Mouse (Mus musculus) heart, embryonic 12.5 days (tissue): Measurements from ENCODE around the gene Slc38a7. TPM values are rescaled to one million over a fixed set of nuclear protein-coding genes. Genes with fewer than 3 reads are reported as not detected.

ENCODE experiments used
- ATAC-seq: fragments of 200-750 bp; cut with Nextera tagmentation; 2 replicates; pipeline ENCODE4 v1.8.0; 2017; ENCODE audit warnings: moderate TSS enrichment, moderate library complexity; ENCODE audit not compliant: insufficient number of reproducible peaks, low FRiP score
- H3K27ac ChIP-seq: fragments of 300-500 bp; sonication (generic); 2 replicates; pipeline ENCODE4 v1.5.1; 2016; ENCODE audit warnings: mild to moderate bottlenecking, moderate library complexity; ENCODE audit not compliant: poor library complexity, severe bottlenecking
- H3K27me3 ChIP-seq: fragments of 300-500 bp; sonication (generic); replicated peaks from 2 replicates; pipeline ENCODE4 v1.6.1; 2016; ENCODE audit warnings: mild to moderate bottlenecking, moderate library complexity
- H3K36me3 ChIP-seq: fragments of 300-500 bp; sonication (generic); 2 replicates; pipeline ENCODE4 v1.6.1; 2016; ENCODE audit warnings: mild to moderate bottlenecking, moderate library complexity
- H3K4me1 ChIP-seq: fragments of 300-500 bp; sonication (generic); replicated peaks from 2 replicates; pipeline ENCODE4 v1.6.1; 2016; ENCODE audit warnings: mild to moderate bottlenecking
- H3K4me2 ChIP-seq: fragments of 300-500 bp; sonication (generic); 2 replicates; pipeline ENCODE4 v1.6.1; 2016; ENCODE audit warnings: mild to moderate bottlenecking, moderate library complexity
- H3K4me3 ChIP-seq: fragments of 300-500 bp; sonication (generic); 2 replicates; pipeline ENCODE4 v1.5.1; 2016; ENCODE audit warnings: mild to moderate bottlenecking
- H3K9ac ChIP-seq: fragments of 300-500 bp; sonication (generic); 2 replicates; pipeline ENCODE4 v1.6.1; 2016; ENCODE audit warnings: mild to moderate bottlenecking, moderate library complexity
- H3K9me3 ChIP-seq: fragments of 300-500 bp; sonication (generic); replicated peaks from 2 replicates; pipeline ENCODE4 v1.6.1; 2016; ENCODE audit warnings: mild to moderate bottlenecking, moderate library complexity
- WGBS: fragments of 180-500 bp; shearing (Covaris S2); methylation state at CpG from one replicate; pipeline ENCODE4 v1.1.7; 2016; 5-methylcytosine and 5-hydroxymethylcytosine counted together
- polyA plus RNA-seq: library from polyadenylated mRNA; unstranded; fragments of >200 nt; fragmentation: Nextera tagmentation; extraction: Ambion mirVana; gene quantifications from 2 replicates; pipeline ENCODE4 v1.2.1, GENCODE M21; 2016

Slc38a7 gene
- 12.4 and 13.2 TPM in 2 replicates for polyA plus RNA-seq

- 20% methylated on average over 22 of the region's 22 CpGs for WGBS
- peak within 1 kb of the TSS; percentile 74 for H3K4me2 ChIP-seq
- H3K27ac ChIP-seq: no peak within 1 kb of the TSS
- H3K4me3 ChIP-seq: peak within 1 kb of the TSS; percentile 81
- H3K27me3 ChIP-seq: no peaks in the 10 kb centered on the region
- no peaks in the 10 kb centered on the region for H3K9me3 ChIP-seq
- peak within 1 kb of the TSS; percentile 74 for H3K9ac ChIP-seq
- H3K4me1 ChIP-seq: peaks cover 11% of the 10 kb centered on the region
- ATAC-seq: peak; percentile 94
- peaks cover 2% of the 10 kb centered on the region; the same call in 1 of the 2 replicates for H3K36me3 ChIP-seq
Observed at GRCm38 (mm10) chr8:95853102-95853843, at the start of gene Slc38a7. Gene Slc38a7 (minus strand): TSS chr8:95853539.

DNA sequence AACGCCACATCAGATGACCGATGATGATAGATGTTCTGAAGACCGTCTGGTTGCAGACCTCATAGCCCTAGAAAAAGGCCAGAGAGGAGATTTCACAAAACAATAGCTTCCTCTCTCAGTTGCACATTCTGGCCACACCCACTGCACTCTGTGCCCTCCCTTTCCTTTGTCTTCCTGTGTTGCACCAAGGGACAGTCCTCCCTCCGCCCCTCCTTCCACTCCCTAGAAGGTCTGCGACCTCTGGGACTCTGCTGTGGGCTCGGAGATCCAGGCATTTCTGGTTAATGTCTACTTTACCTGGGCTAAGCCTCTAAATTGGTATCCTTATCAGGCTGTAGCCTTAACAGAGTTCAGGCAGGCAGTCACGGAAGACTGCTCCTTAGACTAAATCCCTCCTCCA, 48.5 kb upstream of the Slc38a7 start:
- Histone ChIP-seq H3K27ac (no peak overlapping the region), H3K27me3 (no peaks in the 10 kb centered on the region), H3K9ac (no peak overlapping the region), H3K4me2 (no peak overlapping the region), H3K36me3 (no peaks in the 10 kb centered on the region), H3K9me3 (no peaks in the 10 kb centered on the region), H3K4me3 (no peak overlapping the region), H3K4me1 (0 out of 2 replicates have a peak, but pooled peaks cover 3% of the 10 kb centered on the region)
- 38% methylated on average over 7 of the region's 7 CpGs for WGBS
- ATAC-seq: no peak

DNA sequence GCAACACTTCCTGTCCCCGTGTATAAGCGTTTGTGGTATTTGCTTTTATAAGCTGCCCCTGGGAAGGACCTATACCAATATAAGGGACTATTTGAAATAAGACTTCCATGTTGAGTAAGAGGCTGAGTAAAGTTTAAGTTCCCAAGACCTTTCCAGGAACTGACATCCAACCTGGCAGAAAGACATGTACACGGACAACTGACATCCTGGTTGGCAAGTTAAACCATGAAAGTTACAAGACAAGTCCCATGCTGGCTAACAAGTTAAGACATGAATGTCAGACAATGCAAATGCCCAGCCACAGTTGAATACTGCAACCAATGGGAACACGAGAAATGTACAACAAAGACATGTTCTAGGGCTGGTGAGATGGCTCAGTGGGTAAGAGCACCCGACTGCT, 40.4 kb upstream of the Slc38a7 start:
- no peaks in the 10 kb centered on the region for H3K27me3 ChIP-seq
- no peaks in the 10 kb centered on the region for H3K36me3 ChIP-seq
- no peaks in the 10 kb centered on the region for H3K9me3 ChIP-seq
- no peak overlapping the region for H3K4me3 ChIP-seq
- H3K4me2 ChIP-seq: no peak overlapping the region
- no peak overlapping the region for H3K9ac ChIP-seq
- no peak for ATAC-seq
- WGBS: 78% methylated on average over 5 of the region's 5 CpGs
- H3K27ac ChIP-seq: no peak overlapping the region
- no peaks in the 10 kb centered on the region for H3K4me1 ChIP-seq

- Histone ChIP-seq H3K4me1 (peaks cover 29% of the 10 kb centered on the region), H3K27ac (peak within 1 kb of the TSS; percentile 87), H3K9me3 (no peaks in the 10 kb centered on the region), H3K4me2 (peak within 1 kb of the TSS; percentile 76), H3K27me3 (no peaks in the 10 kb centered on the region), H3K36me3 (no peaks in the 10 kb centered on the region), H3K4me3 (peak within 1 kb of the TSS; percentile 81), H3K9ac (peak within 1 kb of the TSS; percentile 91)
- WGBS: 7% methylated on average over 31 of the region's 31 CpGs
- peak; percentile 90 for ATAC-seq
Observed at GRCm38 (mm10) chr8:95888285-95889136, 35.2 kb upstream of the Slc38a7 start, which contains the start of gene Got2. Gene Got2 (minus strand): TSS chr8:95888547.

DNA sequence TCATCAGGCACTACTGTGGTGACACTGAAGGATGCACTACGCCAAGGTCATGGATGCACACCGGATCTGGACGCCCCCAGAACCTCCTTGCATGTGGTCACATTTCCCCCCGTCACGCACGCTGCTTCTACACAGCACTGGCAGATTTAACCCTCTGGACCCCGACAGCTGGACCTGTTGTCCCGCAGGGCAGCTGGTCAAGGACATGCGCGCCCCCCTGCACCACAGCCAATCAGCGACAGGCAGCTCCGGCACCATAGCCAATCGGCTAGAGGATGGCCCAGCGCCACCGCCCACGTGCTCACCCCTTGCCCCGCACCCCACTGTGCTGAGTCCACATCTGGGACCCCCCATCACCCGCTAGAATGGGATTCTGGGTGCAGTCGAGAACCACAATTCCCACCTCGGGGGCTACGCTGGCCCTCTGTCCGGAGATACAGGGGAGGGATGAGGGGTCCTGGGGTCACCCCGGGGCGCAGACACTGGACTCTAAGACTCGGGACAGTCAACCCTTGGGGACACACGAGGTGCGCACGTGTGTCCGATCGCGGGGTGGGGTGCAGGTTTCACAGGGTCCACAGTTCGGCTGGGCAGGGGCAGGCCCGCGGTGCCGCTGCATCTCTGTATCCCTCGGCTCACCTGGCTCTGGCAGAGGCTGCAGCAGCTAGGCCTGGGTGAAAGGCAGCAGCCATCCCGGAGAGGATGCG, 34.4 kb upstream of the Slc38a7 start:
- Histone ChIP-seq H3K4me3 (peak overlapping the region; percentile 81), H3K36me3 (no peaks in the 10 kb centered on the region), H3K4me1 (peaks cover 30% of the 10 kb centered on the region), H3K4me2 (peak overlapping the region; percentile 76), H3K9ac (peak overlapping the region; percentile 91), H3K27ac (peak overlapping the region; percentile 87), H3K27me3 (no peaks in the 10 kb centered on the region), H3K9me3 (no peaks in the 10 kb centered on the region)
- WGBS: under 1% methylated on average over 38 of the region's 38 CpGs
- ATAC-seq: peak; percentile 95

GRCm38 (mm10) chr8:95886647-95887577, 33.6 kb upstream of the Slc38a7 start:
- Histone ChIP-seq H3K4me1 (peaks cover 38% of the 10 kb centered on the region), H3K9me3 (no peaks in the 10 kb centered on the region), H3K27ac (peak overlapping the region; percentile 48), H3K36me3 (0 out of 2 replicates have a peak, but pooled peaks cover 2% of the 10 kb centered on the region), H3K9ac (peak overlapping the region; percentile 91), H3K27me3 (no peaks in the 10 kb centered on the region), H3K4me2 (peak overlapping the region; percentile 76), H3K4me3 (peak overlapping the region; percentile 81)
- 65% methylated on average over 17 of the region's 17 CpGs for WGBS
- no peak for ATAC-seq

DNA sequence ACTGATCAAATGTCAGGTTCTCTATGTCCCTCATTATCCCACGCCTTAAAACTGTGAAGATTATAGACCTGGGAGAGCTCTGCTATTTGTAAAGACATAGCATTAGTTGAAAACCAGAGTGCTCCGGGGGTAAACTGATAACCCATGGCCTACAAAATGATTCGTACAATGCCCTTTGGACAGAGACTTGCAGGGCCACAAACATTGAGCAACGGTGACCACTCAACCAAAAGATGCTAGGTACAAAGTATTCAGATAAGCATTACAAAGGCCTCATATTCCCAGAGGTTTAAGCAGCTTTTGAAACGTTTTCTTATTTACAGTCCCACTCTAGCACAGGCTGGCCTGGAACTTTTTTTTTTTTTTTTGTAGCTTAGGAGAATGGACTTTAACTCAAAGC, 32.6 kb upstream of the Slc38a7 start:
- Histone ChIP-seq H3K9ac (peak overlapping the region; percentile 13; the same call in 1 of the 2 replicates), H3K36me3 (0 out of 2 replicates have a peak, but pooled peaks cover 2% of the 10 kb centered on the region), H3K27ac (no peak overlapping the region), H3K4me3 (no peak overlapping the region), H3K27me3 (no peaks in the 10 kb centered on the region), H3K4me2 (peak overlapping the region; percentile 15), H3K9me3 (no peaks in the 10 kb centered on the region), H3K4me1 (peaks cover 43% of the 10 kb centered on the region)
- 50% methylated on average over 5 of the region's 5 CpGs for WGBS
- no peak for ATAC-seq

DNA sequence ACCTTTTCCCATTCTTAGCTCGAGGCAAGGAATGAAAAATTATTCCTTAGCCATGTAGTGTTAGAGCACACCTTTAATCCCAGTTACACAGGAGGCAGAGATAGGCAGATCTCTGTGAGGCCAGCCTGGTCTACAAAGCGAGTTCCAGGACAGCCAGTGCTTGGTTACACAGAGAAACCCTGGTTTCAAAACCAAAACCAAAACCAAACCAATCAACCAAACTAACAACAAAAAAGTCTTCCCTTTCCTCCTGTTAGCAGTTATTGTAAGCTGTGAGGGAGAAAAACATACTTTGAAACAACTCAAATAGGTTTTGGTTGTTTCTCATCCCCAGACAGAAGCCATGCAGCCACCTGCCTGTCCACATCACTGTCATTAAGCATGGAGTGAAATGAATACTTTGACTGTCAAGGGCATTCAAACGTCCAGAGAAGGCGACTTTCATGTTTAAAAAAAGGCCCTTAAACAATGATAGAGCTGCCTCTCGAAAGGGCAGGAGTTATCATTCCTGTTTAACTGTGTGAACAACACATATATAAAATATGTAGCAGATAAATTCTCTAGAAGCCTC, 32.0 kb upstream of the Slc38a7 start:
- 0 out of 2 replicates have a peak, but pooled peaks cover 2% of the 10 kb centered on the region for H3K36me3 ChIP-seq
- no peak for ATAC-seq
- H3K4me2 ChIP-seq: no peak overlapping the region

GRCm38 (mm10) chr8:95884491-95884890, 31.2 kb upstream of the Slc38a7 start:
- no peak overlapping the region for H3K4me3 ChIP-seq
- H3K27me3 ChIP-seq: no peaks in the 10 kb centered on the region
- no peak for ATAC-seq
- 0 out of 2 replicates have a peak, but pooled peaks cover 2% of the 10 kb centered on the region for H3K36me3 ChIP-seq
- peak overlapping the region; percentile 20; the same call in 1 of the 2 replicates for H3K4me2 ChIP-seq
- H3K9me3 ChIP-seq: no peaks in the 10 kb centered on the region
- 79% methylated on average over 12 of the region's 12 CpGs for WGBS
- H3K9ac ChIP-seq: peak overlapping the region; percentile 34
- peaks cover 43% of the 10 kb centered on the region for H3K4me1 ChIP-seq
- H3K27ac ChIP-seq: no peak overlapping the region

More for the DNA sequence above, 32.0 kb upstream of the Slc38a7 start:
- WGBS: 59% methylated on average over 5 of the region's 5 CpGs
- Histone ChIP-seq H3K9ac (no peak overlapping the region), H3K4me1 (peaks cover 43% of the 10 kb centered on the region), H3K27me3 (no peaks in the 10 kb centered on the region), H3K4me3 (no peak overlapping the region), H3K27ac (no peak overlapping the region), H3K9me3 (no peaks in the 10 kb centered on the region)

GRCm38 (mm10) chr8:95882191-95882590, 28.9 kb upstream of the Slc38a7 start:
- Histone ChIP-seq H3K36me3 (peaks cover 6% of the 10 kb centered on the region), H3K4me2 (no peak overlapping the region), H3K4me3 (no peak overlapping the region), H3K4me1 (peaks cover 62% of the 10 kb centered on the region), H3K27ac (no peak overlapping the region), H3K27me3 (no peaks in the 10 kb centered on the region), H3K9me3 (no peaks in the 10 kb centered on the region), H3K9ac (no peak overlapping the region)
- WGBS: 62% methylated on average over 9 of the region's 9 CpGs
- ATAC-seq: no peak
